Mouse (Mus musculus): Measurements from ENCODE around the gene Il12a.
"Not testable (repeated sequence)": the region's sequence is repeated elsewhere in the genome, so short reads cannot be mapped to it uniquely, and the experiment has no call there.

The Il12a gene

GRCm38 (mm10) chr3:68743472-68743732, 53.0 kb downstream of the Il12a start:
- no peak for DNase-seq

GRCm38 (mm10) chr3:68744162-68744561, 53.7 kb downstream of the Il12a start:
- no peak for DNase-seq

- no peak for DNase-seq
Measured at GRCm38 (mm10) chr3:68745033-68745432, 54.6 kb downstream of the Il12a start.

- not testable (repeated sequence) for DNase-seq
Measured at GRCm38 (mm10) chr3:68746282-68746681, 55.8 kb downstream of the Il12a start.
